Mouse (Mus musculus): ENCODE measurements at regions not wholly inside any gene's neighbourhood (a gene's known extent, or its start where the extent isn't known, plus 50 kb on each side); places are given as distances from the start of the nearest gene placed in this dataset.
"Not testable (repeated sequence)": the region's sequence is repeated elsewhere in the genome, so short reads cannot be mapped to it uniquely, and the experiment has no call there.

- no peak for DNase-seq (ENCODE audit: low read depth)
These were observed 1149.0 kb downstream of the 9330182O14Rik start for GRCm38 (mm10) chr15:41283199-41283598.

GRCm38 (mm10) chr15:41286809-41287413 is 1152.7 kb downstream of the 9330182O14Rik start:
- DNase-seq (ENCODE audit: low read depth) = no peak

- no peak for DNase-seq (ENCODE audit: low read depth)
These were observed 1163.3 kb downstream of the 9330182O14Rik start for GRCm38 (mm10) chr15:41297419-41297818.

GRCm38 (mm10) chr15:41306638-41307037 is 1172.5 kb downstream of the 9330182O14Rik start:
- DNase-seq (ENCODE audit: low read depth) = no peak

- DNase-seq (ENCODE audit: low read depth) = no peak
These were observed 1177.7 kb downstream of the 9330182O14Rik start for GRCm38 (mm10) chr15:41311728-41312320.

GRCm38 (mm10) chr15:41314916-41315315 is 1180.8 kb downstream of the 9330182O14Rik start:
- DNase-seq (ENCODE audit: low read depth) = no peak

- DNase-seq (ENCODE audit: low read depth) = peak; percentile 45
These were observed 1191.6 kb downstream of the 9330182O14Rik start for GRCm38 (mm10) chr15:41325633-41326252.

GRCm38 (mm10) chr15:41329286-41329685 is 1195.1 kb downstream of the 9330182O14Rik start:
- DNase-seq (ENCODE audit: low read depth) = no peak

- DNase-seq (ENCODE audit: low read depth) = no peak
These were observed 1195.9 kb downstream of the 9330182O14Rik start for GRCm38 (mm10) chr15:41330085-41330484.

GRCm38 (mm10) chr15:41332451-41332850 is 1198.3 kb downstream of the 9330182O14Rik start:
- no peak for DNase-seq (ENCODE audit: low read depth)

- DNase-seq (ENCODE audit: low read depth) = no peak
These were observed 1199.0 kb downstream of the 9330182O14Rik start for GRCm38 (mm10) chr15:41333165-41333564.

GRCm38 (mm10) chr15:41340621-41341020 is 1206.5 kb downstream of the 9330182O14Rik start:
- DNase-seq (ENCODE audit: low read depth) = not testable (repeated sequence)

- no peak for DNase-seq (ENCODE audit: low read depth)
These were observed 1211.4 kb downstream of the 9330182O14Rik start for GRCm38 (mm10) chr15:41345554-41345953.

- no peak for DNase-seq (ENCODE audit: low read depth)
These were observed 1213.1 kb downstream of the 9330182O14Rik start for GRCm38 (mm10) chr15:41347221-41347620.

GRCm38 (mm10) chr15:41352129-41352528 is 1218.0 kb downstream of the 9330182O14Rik start:
- DNase-seq (ENCODE audit: low read depth) = no peak

GRCm38 (mm10) chr15:41359276-41359675 is 1225.1 kb downstream of the 9330182O14Rik start:
- no peak for DNase-seq (ENCODE audit: low read depth)

GRCm38 (mm10) chr15:41374669-41375068 is 1240.5 kb downstream of the 9330182O14Rik start:
- DNase-seq (ENCODE audit: low read depth) = no peak

- DNase-seq (ENCODE audit: low read depth) = no peak
These were observed 1241.7 kb downstream of the 9330182O14Rik start for GRCm38 (mm10) chr15:41375906-41376305.

- DNase-seq (ENCODE audit: low read depth) = no peak
These were observed 1245.5 kb downstream of the 9330182O14Rik start for GRCm38 (mm10) chr15:41379637-41380036.

GRCm38 (mm10) chr15:41380429-41380828 is 1246.3 kb downstream of the 9330182O14Rik start:
- DNase-seq (ENCODE audit: low read depth) = no peak

GRCm38 (mm10) chr15:41390699-41391098 is 1256.5 kb downstream of the 9330182O14Rik start:
- no peak for DNase-seq (ENCODE audit: low read depth)
